Mouse (Mus musculus) heart, adult 2 months (tissue): ENCODE data around the gene Rapgef3. TPM values are rescaled to one million over a fixed set of nuclear protein-coding genes. Genes with fewer than 3 reads are reported as not detected.

Experiments
- DNase-seq, 2 experiments: peaks; one replicate each; pipeline ENCODE4 v3.0.0; 2021
- H3K27ac ChIP-seq: fragments of 200-600 bp; 2 replicates; pipeline ENCODE4 v1.8.1; 2022
- H3K27me3 ChIP-seq: fragments of 200-500 bp; 2 replicates; pipeline ENCODE4 v1.6.1; 2012; ENCODE audit warnings: mild to moderate bottlenecking, low read length, inconsistent platforms, mixed read lengths; ENCODE audit not compliant: control insufficient read depth, insufficient read depth
- H3K36me3 ChIP-seq: fragments of 200-500 bp; 2 replicates; pipeline ENCODE4 v1.6.1; 2012; ENCODE audit warnings: low read length, inconsistent platforms; ENCODE audit not compliant: control insufficient read depth, insufficient read depth
- H3K4me1 ChIP-seq: fragments of 200-500 bp; 2 replicates; pipeline ENCODE4 v1.6.1; 2011; ENCODE audit warnings: low read length; ENCODE audit not compliant: control insufficient read depth, insufficient read depth
- H3K4me3 ChIP-seq: fragments of 200-600 bp; 2 replicates; pipeline ENCODE4 v1.8.1; 2022
- H3K79me2 ChIP-seq: fragments of 200-500 bp; replicated peaks from 2 replicates; pipeline ENCODE4 v1.6.1; 2012; ENCODE audit warnings: mild to moderate bottlenecking, inconsistent platforms, low read length, moderate library complexity, mixed read lengths; ENCODE audit not compliant: control insufficient read depth, insufficient read depth
- H3K9ac ChIP-seq: fragments of 200-500 bp; 2 replicates; pipeline ENCODE4 v1.6.1; 2012; ENCODE audit warnings: low read depth, mild to moderate bottlenecking, control low read depth, inconsistent platforms, low read length, mixed read lengths
- CTCF ChIP-seq: fragments of 200-600 bp; IDR thresholded peaks from 2 replicates; pipeline ENCODE4 v1.8.1; 2022; ENCODE audit warnings: antibody characterized with exemption, mild to moderate bottlenecking, moderate library complexity
- EP300 ChIP-seq: fragments of 200-500 bp; IDR thresholded peaks from 2 replicates; pipeline ENCODE4 v1.6.1; 2011; ENCODE audit warnings: low read depth, low read length, control low read depth; ENCODE audit not compliant: insufficient read depth
- POLR2A ChIP-seq: fragments of 200-500 bp; IDR thresholded peaks from 2 replicates; pipeline ENCODE4 v1.6.1; 2011; ENCODE audit warnings: mild to moderate bottlenecking, low read depth, low read length, control low read depth; ENCODE audit not compliant: insufficient read depth
- WGBS: fragments of 180-500 bp; shearing (Covaris S2); methylation state at CpG from one replicate; pipeline ENCODE4 v1.1.7; 2018; 5-methylcytosine and 5-hydroxymethylcytosine counted together
- intact Hi-C: fragments of 180-260 bp; cut with DNase I; formaldehyde crosslinking; loops from one replicate; pipeline ENCODE4 v1.15.1; 2025
- polyA plus RNA-seq: library from polyadenylated mRNA; depleted of rRNA; stranded (reverse); fragments of >200 nt; gene quantifications from 2 replicates; pipeline ENCODE4 v1.2.3, GENCODE M21; 2012
- total RNA-seq, 2 experiments: library from RNA; stranded (reverse); gene quantifications; 2 replicates each; pipeline ENCODE4 v1.2.3; 2021

Rapgef3 gene
- total and polyA plus RNA-seq, 3 experiments: 21.5 to 44.4 (median 27.9) TPM

- no peaks in the 10 kb centered on the region for H3K36me3 ChIP-seq
- peaks cover 23% of the 10 kb centered on the region for H3K4me1 ChIP-seq
- H3K4me3 ChIP-seq: no peak overlapping the region
- intact Hi-C loops: no loop called here
- H3K9ac ChIP-seq: no peak overlapping the region; the same call in 1 of the 2 replicates
- peak in 1 of 2 experiments; percentile 32 for DNase-seq
- H3K79me2 ChIP-seq: no peaks in the 10 kb centered on the region
- no peaks in the 10 kb centered on the region for H3K27me3 ChIP-seq
- WGBS: 57% methylated on average over 15 of the region's 15 CpGs
- H3K27ac ChIP-seq: peak overlapping the region; percentile 93
- TF ChIP-seq CTCF (no peak), POLR2A (no peak), EP300 (no peak)
Observed at GRCm38 (mm10) chr15:97721008-97721701, 46.6 kb downstream of the Rapgef3 start.

- peaks cover 23% of the 10 kb centered on the region for H3K4me1 ChIP-seq
- DNase-seq: peak; percentile 60 to 66
- no peak for TF ChIP-seq CTCF
- TF ChIP-seq EP300: 0 out of 2 replicates have a peak, but pooled peaks have one; percentile 50
- TF ChIP-seq POLR2A: peak; percentile 75
- H3K4me3 ChIP-seq: peak overlapping the region; percentile 13
- H3K9ac ChIP-seq: peak overlapping the region; percentile 54
- intact Hi-C loops: no loop called here
- H3K27ac ChIP-seq: peak overlapping the region; percentile 93
- H3K79me2 ChIP-seq: no peaks in the 10 kb centered on the region
- WGBS: 29% methylated on average over 12 of the region's 12 CpGs
- no peaks in the 10 kb centered on the region for H3K36me3 ChIP-seq
- H3K27me3 ChIP-seq: no peaks in the 10 kb centered on the region
Observed at GRCm38 (mm10) chr15:97720026-97720675, 47.6 kb downstream of the Rapgef3 start.

- intact Hi-C loops: loop anchor here (2.0 to 5.0 kb wide), 2 partner anchors 25 to 233 kb away; no protein-coding TSS in a partner anchor
- TF ChIP-seq CTCF: no peak
- no peak for TF ChIP-seq EP300
- no peak for TF ChIP-seq POLR2A
- Histone ChIP-seq H3K9ac (peak overlapping the region; percentile 44), H3K4me3 (peak overlapping the region; percentile 13), H3K79me2 (no peaks in the 10 kb centered on the region), H3K4me1 (peaks cover 23% of the 10 kb centered on the region), H3K36me3 (no peaks in the 10 kb centered on the region), H3K27ac (peak overlapping the region; percentile 93), H3K27me3 (no peaks in the 10 kb centered on the region)
- no peak for DNase-seq
- WGBS: 73% methylated on average over 12 of the region's 12 CpGs
Observed at GRCm38 (mm10) chr15:97719494-97719893, 48.3 kb downstream of the Rapgef3 start.

GRCm38 (mm10) chr15:97718535-97719155 is 49.1 kb downstream of the Rapgef3 start:
- intact Hi-C loops: loop anchor here (1.0 to 5.0 kb wide), 5 partner anchors 26 to 234 kb away; no protein-coding TSS in a partner anchor
- Histone ChIP-seq H3K36me3 (no peaks in the 10 kb centered on the region), H3K79me2 (no peaks in the 10 kb centered on the region), H3K4me1 (peaks cover 23% of the 10 kb centered on the region), H3K27me3 (no peaks in the 10 kb centered on the region), H3K9ac (peak overlapping the region; percentile 4; the same call in 1 of the 2 replicates), H3K4me3 (no peak overlapping the region), H3K27ac (peak overlapping the region; percentile 93)
- no peak for DNase-seq
- WGBS: 79% methylated on average over 8 of the region's 8 CpGs
- TF ChIP-seq CTCF (no peak), POLR2A (no peak), EP300 (no peak)

- Histone ChIP-seq H3K36me3 (no peaks in the 10 kb centered on the region), H3K9ac (peak overlapping the region; percentile 32), H3K4me3 (no peak overlapping the region), H3K79me2 (no peaks in the 10 kb centered on the region), H3K27me3 (no peaks in the 10 kb centered on the region), H3K27ac (peak overlapping the region; percentile 93), H3K4me1 (peaks cover 23% of the 10 kb centered on the region)
- intact Hi-C loops: loop anchor here (1.0 to 5.0 kb wide), 5 partner anchors 27 to 234 kb away; no protein-coding TSS in a partner anchor
- 15% methylated on average over 12 of the region's 12 CpGs for WGBS
- TF ChIP-seq EP300 (peak; percentile 96), CTCF (peak; percentile 92), POLR2A (no peak)
- DNase-seq: peak; percentile 67 to 75
Observed at GRCm38 (mm10) chr15:97717861-97718534, 49.8 kb downstream of the Rapgef3 start.
